Mouse (Mus musculus): ENCODE measurements around the gene Wwox. TPM values are rescaled to one million over a fixed set of nuclear protein-coding genes. Genes with fewer than 3 reads are reported as not detected.

The Wwox gene
- polyA plus RNA-seq, 2 experiments, result 2.5 to 2.6 TPM

- H3K27ac ChIP-seq, result no peak overlapping the region
- H3K4me3 ChIP-seq (ENCODE audit: insufficient read depth in 1 of 2, low read depth in 2 of 2, low read length in 2 of 2), result no peak overlapping the region
- 53% methylated on average over 10 of the region's 10 CpGs for WGBS (ENCODE audit: insufficient replicate concordance)
- H3K4me1 ChIP-seq (replicated peaks; ENCODE audit: control insufficient read depth in 2 of 2, insufficient read depth in 2 of 2, low read length in 1 of 2), result no peaks in the 10 kb centered on the region
- ATAC-seq (ENCODE audit: insufficient read depth), result no peak
- H3K9ac ChIP-seq (replicated peaks), result no peak overlapping the region
- H3K36me3 ChIP-seq (replicated peaks; ENCODE audit: control insufficient read depth, insufficient read depth, low read depth), result no peaks in the 10 kb centered on the region
- no peak overlapping the region for H3K4me2 ChIP-seq (ENCODE audit: low read depth)
- H3K27me3 ChIP-seq (ENCODE audit: control insufficient read depth, insufficient read depth, low read length), result no peaks in the 10 kb centered on the region
- TF ChIP-seq EP300 (IDR thresholded peaks at IDR 0.05; ENCODE audit: low read depth), result no peak
- TF ChIP-seq CTCF (IDR thresholded peaks at IDR 0.05; ENCODE audit: low read depth), result no peak
- DNase-seq (ENCODE audit: low read depth in 3 of 3, low spot score in 3 of 3), result no peak
- no peaks in the 10 kb centered on the region for H3K9me3 ChIP-seq (ENCODE audit: control insufficient read depth, low read length)
Measured at GRCm38 (mm10) chr8:114936887-114937286, 497.4 kb downstream of the Wwox start.

GRCm38 (mm10) chr8:114939338-114939737, 499.9 kb downstream of the Wwox start:
- 70% methylated on average over 8 of the region's 8 CpGs for WGBS (ENCODE audit: insufficient replicate concordance)

GRCm38 (mm10) chr8:114941096-114941495, 501.6 kb downstream of the Wwox start:
- Histone ChIP-seq H3K4me3 (ENCODE audit: insufficient read depth in 1 of 2, low read depth in 2 of 2, low read length in 2 of 2) (no peak overlapping the region), H3K9ac (replicated peaks) (no peak overlapping the region), H3K27ac (no peak overlapping the region), H3K36me3 (replicated peaks; ENCODE audit: control insufficient read depth, insufficient read depth, low read depth) (no peaks in the 10 kb centered on the region), H3K4me2 (ENCODE audit: low read depth) (no peak overlapping the region), H3K27me3 (ENCODE audit: control insufficient read depth, insufficient read depth, low read length) (no peaks in the 10 kb centered on the region), H3K4me1 (replicated peaks; ENCODE audit: control insufficient read depth in 2 of 2, insufficient read depth in 2 of 2, low read length in 1 of 2) (no peaks in the 10 kb centered on the region), H3K9me3 (ENCODE audit: control insufficient read depth, low read length) (no peaks in the 10 kb centered on the region)
- 68% methylated on average over 5 of the region's 5 CpGs for WGBS (ENCODE audit: insufficient replicate concordance)
- no peak for ATAC-seq (ENCODE audit: insufficient read depth)
- DNase-seq (ENCODE audit: low read depth in 3 of 3, low spot score in 3 of 3), result no peak
- TF ChIP-seq EP300 (IDR thresholded peaks at IDR 0.05; ENCODE audit: low read depth), result no peak
- no peak for TF ChIP-seq CTCF (IDR thresholded peaks at IDR 0.05; ENCODE audit: low read depth)

More at GRCm38 (mm10) chr8:114939338-114939737, 499.9 kb downstream of the Wwox start:
- no peak overlapping the region for H3K27ac ChIP-seq
- H3K4me2 ChIP-seq (ENCODE audit: low read depth), result no peak overlapping the region
- H3K9ac ChIP-seq (replicated peaks), result no peak overlapping the region
- H3K4me1 ChIP-seq (replicated peaks; ENCODE audit: control insufficient read depth in 2 of 2, insufficient read depth in 2 of 2, low read length in 1 of 2), result no peaks in the 10 kb centered on the region
- DNase-seq (ENCODE audit: low read depth in 3 of 3, low spot score in 3 of 3) (no peak), ATAC-seq (ENCODE audit: insufficient read depth) (no peak)
- no peaks in the 10 kb centered on the region for H3K9me3 ChIP-seq (ENCODE audit: control insufficient read depth, low read length)
- no peaks in the 10 kb centered on the region for H3K27me3 ChIP-seq (ENCODE audit: control insufficient read depth, insufficient read depth, low read length)
- TF ChIP-seq EP300 (IDR thresholded peaks at IDR 0.05; ENCODE audit: low read depth) (no peak), CTCF (IDR thresholded peaks at IDR 0.05; ENCODE audit: low read depth) (no peak)
- no peaks in the 10 kb centered on the region for H3K36me3 ChIP-seq (replicated peaks; ENCODE audit: control insufficient read depth, insufficient read depth, low read depth)
- no peak overlapping the region for H3K4me3 ChIP-seq (ENCODE audit: insufficient read depth in 1 of 2, low read depth in 2 of 2, low read length in 2 of 2)

GRCm38 (mm10) chr8:114941644-114942043, 502.2 kb downstream of the Wwox start:
- ATAC-seq (ENCODE audit: insufficient read depth) (no peak), DNase-seq (ENCODE audit: low read depth in 3 of 3, low spot score in 3 of 3) (no peak)
- Histone ChIP-seq H3K9me3 (ENCODE audit: control insufficient read depth, low read length) (no peaks in the 10 kb centered on the region), H3K36me3 (replicated peaks; ENCODE audit: control insufficient read depth, insufficient read depth, low read depth) (no peaks in the 10 kb centered on the region), H3K4me1 (replicated peaks; ENCODE audit: control insufficient read depth in 2 of 2, insufficient read depth in 2 of 2, low read length in 1 of 2) (no peaks in the 10 kb centered on the region), H3K27ac (no peak overlapping the region), H3K27me3 (ENCODE audit: control insufficient read depth, insufficient read depth, low read length) (no peaks in the 10 kb centered on the region), H3K4me2 (ENCODE audit: low read depth) (no peak overlapping the region), H3K4me3 (ENCODE audit: insufficient read depth in 1 of 2, low read depth in 2 of 2, low read length in 2 of 2) (no peak overlapping the region), H3K9ac (replicated peaks) (no peak overlapping the region)
- TF ChIP-seq EP300 (IDR thresholded peaks at IDR 0.05; ENCODE audit: low read depth) (no peak), CTCF (IDR thresholded peaks at IDR 0.05; ENCODE audit: low read depth) (no peak)
- WGBS (ENCODE audit: insufficient replicate concordance), result 20% methylated on average over 9 of the region's 9 CpGs

- no peak for TF ChIP-seq EP300 (IDR thresholded peaks at IDR 0.05; ENCODE audit: low read depth)
- TF ChIP-seq CTCF (IDR thresholded peaks at IDR 0.05; ENCODE audit: low read depth), result no peak
- Histone ChIP-seq H3K36me3 (replicated peaks; ENCODE audit: control insufficient read depth, insufficient read depth, low read depth) (no peaks in the 10 kb centered on the region), H3K4me1 (replicated peaks; ENCODE audit: control insufficient read depth in 2 of 2, insufficient read depth in 2 of 2, low read length in 1 of 2) (no peaks in the 10 kb centered on the region), H3K4me2 (ENCODE audit: low read depth) (no peak overlapping the region), H3K27me3 (ENCODE audit: control insufficient read depth, insufficient read depth, low read length) (no peaks in the 10 kb centered on the region), H3K9me3 (ENCODE audit: control insufficient read depth, low read length) (no peaks in the 10 kb centered on the region), H3K4me3 (ENCODE audit: insufficient read depth in 1 of 2, low read depth in 2 of 2, low read length in 2 of 2) (no peak overlapping the region), H3K27ac (no peak overlapping the region), H3K9ac (replicated peaks) (no peak overlapping the region)
- DNase-seq (ENCODE audit: low read depth in 3 of 3, low spot score in 3 of 3), result no peak
- no peak for ATAC-seq (ENCODE audit: insufficient read depth)
- 57% methylated on average over 6 of the region's 6 CpGs for WGBS (ENCODE audit: insufficient replicate concordance)
Measured at GRCm38 (mm10) chr8:114947921-114948320, 508.5 kb downstream of the Wwox start.

Data from liver, embryonic 14.5 days (tissue).